Mouse (Mus musculus) liver, embryonic 14.5 days (tissue): ENCODE results near the gene Cachd1. TPM values are rescaled to one million over a fixed set of nuclear protein-coding genes. Genes with fewer than 3 reads are reported as not detected.

ENCODE experiments used
- ATAC-seq: fragments of 200-750 bp; cut with Nextera tagmentation; 2 replicates; pipeline ENCODE4 v1.8.0; 2017; ENCODE audit warnings: moderate number of reproducible peaks, mild to moderate bottlenecking, moderate library complexity; ENCODE audit not compliant: insufficient read depth
- DNase-seq, 3 experiments: peaks; one replicate each; pipeline ENCODE4 v3.0.0-alpha.2; 2012 to 2013; ENCODE audit warnings: low read depth in 3 of 3, low spot score in 3 of 3
- H3K27ac ChIP-seq: fragments of 300-500 bp; sonication (generic); 2 replicates; pipeline ENCODE4 v1.5.1; 2014; ENCODE audit warnings: moderate library complexity, mild to moderate bottlenecking, control low read depth, inconsistent platforms
- H3K27me3 ChIP-seq: fragments of 300-500 bp; sonication (generic); 2 replicates; pipeline ENCODE4 v1.6.1; 2014; ENCODE audit warnings: mild to moderate bottlenecking, low read length, moderate library complexity; ENCODE audit not compliant: control insufficient read depth, insufficient read depth
- H3K36me3 ChIP-seq: fragments of 300-500 bp; sonication (generic); replicated peaks from 2 replicates; pipeline ENCODE4 v1.6.1; 2014; ENCODE audit warnings: low read depth; ENCODE audit not compliant: control insufficient read depth, insufficient read depth
- H3K4me1 ChIP-seq, 2 experiments: fragments of 200-500 bp in 1 of 2; fragments of 300-500 bp in 1 of 2; sonication (generic) in 1 of 2; replicated peaks; 2 replicates each; pipeline ENCODE4 v1.6.1; 2012 to 2014; ENCODE audit warnings: antibody characterized with exemption in 1 of 2, inconsistent platforms in 1 of 2, low read length in 1 of 2; ENCODE audit not compliant: control insufficient read depth in 2 of 2, insufficient read depth in 2 of 2
- H3K4me2 ChIP-seq: fragments of 300-500 bp; sonication (generic); 2 replicates; pipeline ENCODE4 v1.6.1; 2014; ENCODE audit warnings: low read depth, mild to moderate bottlenecking, control low read depth, moderate library complexity
- H3K4me3 ChIP-seq, 2 experiments: fragments of 200-500 bp in 1 of 2; fragments of 300-500 bp in 1 of 2; sonication (generic) in 1 of 2; 2 replicates each; pipeline ENCODE4 v1.5.1; 2012 to 2014; ENCODE audit warnings: low read depth in 2 of 2, low read length in 2 of 2, mild to moderate bottlenecking in 2 of 2, control low read depth in 1 of 2, inconsistent platforms in 1 of 2, moderate library complexity in 1 of 2; ENCODE audit not compliant: insufficient read depth in 1 of 2
- H3K9ac ChIP-seq: fragments of 300-500 bp; sonication (generic); replicated peaks from 2 replicates; pipeline ENCODE4 v1.6.1; 2014; ENCODE audit warnings: mild to moderate bottlenecking, control low read depth, moderate library complexity
- H3K9me3 ChIP-seq: fragments of 300-500 bp; sonication (generic); 2 replicates; pipeline ENCODE4 v1.6.1; 2016; ENCODE audit warnings: low read length, mixed read lengths; ENCODE audit not compliant: control insufficient read depth
- CTCF ChIP-seq: IDR thresholded peaks from 2 replicates; pipeline ENCODE4 v1.5.1; 2016; ENCODE audit warnings: antibody characterized with exemption, low read depth, control low read depth
- EP300 ChIP-seq: IDR thresholded peaks from 2 replicates; pipeline ENCODE4 v1.6.1; 2016; ENCODE audit warnings: antibody characterized with exemption, low read depth
- WGBS: fragments of 180-500 bp; shearing (Covaris S2); extraction: QIAGEN DNeasy Blood & Tissue Kit; methylation state at CpG from one replicate; pipeline ENCODE4 v1.1.7; 2014; ENCODE audit not compliant: insufficient replicate concordance; 5-methylcytosine and 5-hydroxymethylcytosine counted together
- polyA plus RNA-seq, 2 experiments: library from polyadenylated mRNA; depleted of rRNA in 1 of 2; stranded (reverse) in 1 of 2; unstranded in 1 of 2; fragments of >200 nt; fragmentation: Nextera tagmentation in 1 of 2; extraction: Ambion mirVana in 1 of 2; gene quantifications; 2 replicates each; pipeline versions ENCODE4 v1.2.1 to v1.2.3; 2012 to 2014

Gene Cachd1
- polyA plus RNA-seq, 2 experiments: 4.5 to 10.2 TPM

- H3K27me3 ChIP-seq: no peaks in the 10 kb centered on the region
- no peak overlapping the region for H3K27ac ChIP-seq
- 52% methylated on average over 3 of the region's 3 CpGs for whole genome bisulfite sequencing
- H3K9me3 ChIP-seq: no peaks in the 10 kb centered on the region
- no peak overlapping the region for H3K4me2 ChIP-seq
- H3K36me3 ChIP-seq: no peaks in the 10 kb centered on the region
- H3K4me1 ChIP-seq: no peaks in the 10 kb centered on the region
- ATAC-seq (no peak), DNase-seq (no peak)
- H3K4me3 ChIP-seq: no peak overlapping the region
- no peak for TF ChIP-seq CTCF
- no peak for TF ChIP-seq EP300
- no peak overlapping the region for H3K9ac ChIP-seq
Observed at GRCm38 (mm10) chr4:100944276-100944675, 167.8 kb downstream of the Cachd1 start.

GRCm38 (mm10) chr4:100945171-100945899 lies 168.9 kb downstream of the Cachd1 start:
- DNase-seq (no peak), ATAC-seq (no peak)
- no peak for TF ChIP-seq EP300
- no peak for TF ChIP-seq CTCF
- Histone ChIP-seq H3K4me3 (no peak overlapping the region), H3K4me1 (no peaks in the 10 kb centered on the region), H3K27ac (no peak overlapping the region), H3K27me3 (no peaks in the 10 kb centered on the region), H3K9ac (no peak overlapping the region), H3K36me3 (no peaks in the 10 kb centered on the region), H3K4me2 (no peak overlapping the region), H3K9me3 (no peaks in the 10 kb centered on the region)
- 32% methylated on average over 13 of the region's 13 CpGs for WGBS

GRCm38 (mm10) chr4:100948494-100949425 lies 172.3 kb downstream of the Cachd1 start:
- Histone ChIP-seq H3K9me3 (no peaks in the 10 kb centered on the region), H3K27ac (no peak overlapping the region), H3K36me3 (no peaks in the 10 kb centered on the region), H3K27me3 (no peaks in the 10 kb centered on the region), H3K4me2 (no peak overlapping the region), H3K4me3 (no peak overlapping the region), H3K4me1 (no peaks in the 10 kb centered on the region), H3K9ac (no peak overlapping the region)
- DNase-seq (no peak), ATAC-seq (no peak)
- TF ChIP-seq CTCF: no peak
- no peak for TF ChIP-seq EP300
- 52% methylated on average over 17 of the region's 17 CpGs for WGBS

GRCm38 (mm10) chr4:100950316-100950715 lies 173.8 kb downstream of the Cachd1 start:
- TF ChIP-seq CTCF: no peak
- TF ChIP-seq EP300: no peak

GRCm38 (mm10) chr4:100951876-100952275 lies 175.4 kb downstream of the Cachd1 start:
- H3K36me3 ChIP-seq: no peaks in the 10 kb centered on the region
- ATAC-seq (no peak), DNase-seq (no peak)
- H3K27me3 ChIP-seq: no peaks in the 10 kb centered on the region
- H3K4me1 ChIP-seq: no peaks in the 10 kb centered on the region
- no peaks in the 10 kb centered on the region for H3K9me3 ChIP-seq
- no peak overlapping the region for H3K27ac ChIP-seq
- no peak overlapping the region for H3K4me3 ChIP-seq
- H3K9ac ChIP-seq: no peak overlapping the region
- 76% methylated on average over 8 of the region's 8 CpGs for WGBS
- TF ChIP-seq EP300 (no peak), CTCF (no peak)
- H3K4me2 ChIP-seq: no peak overlapping the region

More at GRCm38 (mm10) chr4:100950316-100950715, 173.8 kb downstream of the Cachd1 start:
- Histone ChIP-seq H3K36me3 (no peaks in the 10 kb centered on the region), H3K4me3 (no peak overlapping the region), H3K27ac (no peak overlapping the region), H3K27me3 (no peaks in the 10 kb centered on the region), H3K9me3 (no peaks in the 10 kb centered on the region), H3K4me2 (no peak overlapping the region), H3K9ac (no peak overlapping the region), H3K4me1 (no peaks in the 10 kb centered on the region)
- whole genome bisulfite sequencing: 49% methylated on average over 5 of the region's 5 CpGs
- no peak for ATAC-seq
- DNase-seq: no peak
